Mouse (Mus musculus) stomach, embryonic 16.5 days (tissue): ENCODE data around the gene Gdf10. TPM values are rescaled to one million over a fixed set of nuclear protein-coding genes. Genes with fewer than 3 reads are reported as not detected.

Experiments used
- ATAC-seq: fragments of 200-750 bp; cut with Nextera tagmentation; 2 replicates; pipeline ENCODE4 v1.8.0; 2017; ENCODE audit warnings: moderate number of reproducible peaks, moderate TSS enrichment; ENCODE audit not compliant: insufficient read depth, low FRiP score
- H3K27ac ChIP-seq: fragments of 300-500 bp; sonication (generic); 2 replicates; pipeline ENCODE4 v1.5.1; 2014; ENCODE audit warnings: low read length
- H3K27me3 ChIP-seq: fragments of 300-500 bp; sonication (generic); 2 replicates; pipeline ENCODE4 v1.6.1; 2014; ENCODE audit warnings: low read length, control low read depth, mixed read lengths; ENCODE audit not compliant: control insufficient read depth, insufficient read depth
- H3K36me3 ChIP-seq: fragments of 300-500 bp; sonication (generic); 2 replicates; pipeline ENCODE4 v1.6.1; 2014; ENCODE audit warnings: low read length; ENCODE audit not compliant: control insufficient read depth, insufficient read depth
- H3K4me1 ChIP-seq: fragments of 300-500 bp; sonication (generic); 2 replicates; pipeline ENCODE4 v1.6.1; 2014; ENCODE audit warnings: low read length, control low read depth, mixed read lengths; ENCODE audit not compliant: control insufficient read depth, insufficient read depth
- H3K4me2 ChIP-seq: fragments of 300-500 bp; sonication (generic); 2 replicates; pipeline ENCODE4 v1.6.1; 2014; ENCODE audit warnings: low read depth, low read length, mixed read lengths
- H3K4me3 ChIP-seq: fragments of 300-500 bp; sonication (generic); replicated peaks from 2 replicates; pipeline ENCODE4 v1.5.1; 2014; ENCODE audit warnings: mild to moderate bottlenecking, low read length
- H3K9ac ChIP-seq: fragments of 300-500 bp; sonication (generic); 2 replicates; pipeline ENCODE4 v1.6.1; 2014; ENCODE audit warnings: low read length
- H3K9me3 ChIP-seq: fragments of 300-500 bp; sonication (generic); replicated peaks from 2 replicates; pipeline ENCODE4 v1.6.1; 2016; ENCODE audit warnings: low read length, control low read depth; ENCODE audit not compliant: control insufficient read depth
- WGBS: fragments of 180-500 bp; shearing (Covaris S2); extraction: QIAGEN DNeasy Blood & Tissue Kit; methylation state at CpG from one replicate; pipeline ENCODE4 v1.1.7; 2014; 5-methylcytosine and 5-hydroxymethylcytosine counted together
- polyA plus RNA-seq: library from polyadenylated mRNA; unstranded; fragments of >200 nt; fragmentation: Nextera tagmentation; extraction: Ambion mirVana; gene quantifications from 2 replicates; pipeline ENCODE4 v1.2.1, GENCODE M21; 2015

Gene Gdf10
- polyA plus RNA-seq, 1 experiment from 2014 or later: 6.3 TPM

GRCm38 (mm10) chr14:33895777-33896176, 27.6 kb upstream of the Gdf10 start:
- Histone ChIP-seq H3K36me3 (no peaks in the 10 kb centered on the region), H3K4me2 (no peak overlapping the region), H3K27me3 (no peaks in the 10 kb centered on the region), H3K9ac (no peak overlapping the region), H3K9me3 (no peaks in the 10 kb centered on the region), H3K4me3 (no peak overlapping the region), H3K27ac (no peak overlapping the region), H3K4me1 (no peaks in the 10 kb centered on the region)
- 90% methylated on average over 5 of the region's 5 CpGs for WGBS
- no peak for ATAC-seq

- Histone ChIP-seq H3K36me3 (no peaks in the 10 kb centered on the region), H3K9me3 (no peaks in the 10 kb centered on the region), H3K4me3 (no peak overlapping the region), H3K27ac (no peak overlapping the region), H3K27me3 (no peaks in the 10 kb centered on the region), H3K4me1 (no peaks in the 10 kb centered on the region), H3K4me2 (no peak overlapping the region), H3K9ac (no peak overlapping the region)
- 49% methylated on average over 9 of the region's 9 CpGs for WGBS
- no peak for ATAC-seq
These were observed 26.6 kb upstream of the Gdf10 start for GRCm38 (mm10) chr14:33896628-33897300.

DNA sequence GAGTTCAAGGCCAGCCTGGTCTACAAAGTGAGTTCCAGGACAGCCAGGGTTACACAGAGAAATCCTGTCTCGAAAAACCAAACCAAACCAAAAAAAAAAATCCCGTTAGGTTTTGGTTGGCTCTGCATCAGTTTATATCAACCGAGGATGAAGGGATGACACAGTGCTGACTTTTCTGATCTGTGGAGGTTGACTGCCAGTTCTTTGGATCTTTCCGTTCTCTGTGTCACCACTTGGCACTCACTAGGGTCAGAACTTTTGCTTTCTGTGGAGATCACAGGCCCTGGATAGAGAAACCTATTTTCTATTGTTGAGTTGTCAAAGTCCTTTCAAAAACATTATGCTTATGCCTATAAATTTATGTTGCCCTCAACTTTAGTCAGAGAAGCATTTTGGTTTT, 20.6 kb upstream of the Gdf10 start:
- WGBS: 90% methylated on average over 4 of the region's 4 CpGs
- H3K27ac ChIP-seq: no peak overlapping the region
- H3K9ac ChIP-seq: no peak overlapping the region
- H3K4me3 ChIP-seq: no peak overlapping the region
- no peak overlapping the region for H3K4me2 ChIP-seq
- ATAC-seq: no peak
- no peaks in the 10 kb centered on the region for H3K36me3 ChIP-seq
- H3K27me3 ChIP-seq: no peaks in the 10 kb centered on the region
- H3K9me3 ChIP-seq: no peaks in the 10 kb centered on the region; the same call in 1 of the 2 replicates
- no peaks in the 10 kb centered on the region for H3K4me1 ChIP-seq

- H3K4me3 ChIP-seq: no peak overlapping the region
- no peak overlapping the region for H3K27ac ChIP-seq
- no peak for ATAC-seq
- H3K36me3 ChIP-seq: no peaks in the 10 kb centered on the region
- H3K9me3 ChIP-seq: no peaks in the 10 kb centered on the region; the same call in 1 of the 2 replicates
- no peaks in the 10 kb centered on the region for H3K4me1 ChIP-seq
- WGBS: 81% methylated on average over 1 of the region's 1 CpGs
- H3K9ac ChIP-seq: no peak overlapping the region
- H3K4me2 ChIP-seq: no peak overlapping the region
- no peaks in the 10 kb centered on the region for H3K27me3 ChIP-seq
These were observed 20.2 kb upstream of the Gdf10 start for GRCm38 (mm10) chr14:33903199-33903598.

DNA sequence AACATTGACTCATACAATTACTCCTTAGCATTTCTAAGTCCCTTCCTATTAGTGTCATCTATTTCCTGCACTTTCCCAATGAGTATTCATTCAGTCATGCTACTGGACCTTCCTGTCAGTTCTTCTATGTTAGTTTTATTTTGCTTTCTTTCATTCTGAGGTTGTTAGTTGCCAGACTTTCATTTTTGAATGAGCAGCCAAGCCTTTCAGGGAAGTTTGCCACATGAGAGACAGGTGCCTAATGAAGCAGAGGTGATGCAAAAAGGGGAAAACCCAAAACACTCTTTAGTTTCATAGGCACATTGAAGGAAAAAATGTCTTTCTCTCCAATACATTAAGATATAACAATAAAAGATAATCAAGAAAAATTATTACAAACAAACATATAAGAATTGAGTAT, 18.5 kb upstream of the Gdf10 start:
- H3K9me3 ChIP-seq: no peaks in the 10 kb centered on the region; the same call in 1 of the 2 replicates
- no peak overlapping the region for H3K9ac ChIP-seq
- H3K4me2 ChIP-seq: no peak overlapping the region
- no peak overlapping the region for H3K27ac ChIP-seq
- ATAC-seq: no peak
- H3K27me3 ChIP-seq: no peaks in the 10 kb centered on the region
- no peak overlapping the region for H3K4me3 ChIP-seq
- no peaks in the 10 kb centered on the region for H3K4me1 ChIP-seq
- no peaks in the 10 kb centered on the region for H3K36me3 ChIP-seq

DNA sequence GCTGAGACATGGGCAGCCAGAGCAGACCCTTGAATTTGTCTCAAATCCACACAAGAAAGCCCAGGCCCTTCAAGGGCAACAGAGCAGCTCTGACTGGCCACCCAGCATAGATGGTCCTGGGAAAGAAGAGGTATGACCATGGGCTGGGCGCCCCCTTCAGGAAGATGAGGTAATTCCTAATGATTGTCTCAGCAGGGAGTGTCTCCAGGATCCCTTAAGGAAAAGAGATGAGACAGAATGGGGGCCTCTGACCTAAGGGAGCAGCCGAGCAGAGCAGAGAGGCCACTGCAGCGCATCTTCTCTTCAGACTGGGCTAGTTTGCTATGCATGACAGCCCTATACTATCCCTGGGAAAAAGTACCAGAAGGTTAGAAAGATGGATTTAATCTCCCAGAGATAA, 9.7 kb upstream of the Gdf10 start:
- WGBS: 41% methylated on average over 3 of the region's 3 CpGs
- 0 out of 2 replicates have a peak, but pooled peaks have one; percentile 33 for ATAC-seq

DNA sequence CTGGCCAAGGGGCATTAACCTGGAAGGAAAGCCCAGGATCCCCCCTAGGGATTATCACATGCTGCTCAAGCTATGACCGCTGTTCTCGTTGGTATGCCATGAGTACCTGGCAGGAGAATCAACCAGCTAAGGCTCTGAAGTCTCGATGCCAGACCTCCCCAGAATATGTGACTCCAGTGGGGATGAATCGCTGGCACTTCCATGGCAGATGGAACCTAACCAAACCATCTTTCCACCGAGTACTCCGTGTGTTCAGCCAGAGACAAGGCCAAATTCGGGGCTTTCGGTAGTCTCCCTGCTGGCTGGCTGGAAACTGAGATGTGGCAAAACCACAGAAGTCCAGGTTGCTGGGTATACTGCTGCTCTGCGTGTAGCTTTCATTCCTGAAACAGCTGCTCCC, 9.2 kb upstream of the Gdf10 start:
- no peak overlapping the region for H3K9ac ChIP-seq
- peaks cover 5% of the 10 kb centered on the region for H3K27me3 ChIP-seq
- H3K9me3 ChIP-seq: no peaks in the 10 kb centered on the region
- H3K4me2 ChIP-seq: no peak overlapping the region
- H3K27ac ChIP-seq: no peak overlapping the region
- ATAC-seq: no peak
- H3K36me3 ChIP-seq: no peaks in the 10 kb centered on the region
- 88% methylated on average over 9 of the region's 9 CpGs for WGBS
- no peak overlapping the region for H3K4me3 ChIP-seq
- no peaks in the 10 kb centered on the region for H3K4me1 ChIP-seq

More for the DNA sequence above, 9.7 kb upstream of the Gdf10 start:
- no peak overlapping the region for H3K27ac ChIP-seq
- H3K36me3 ChIP-seq: no peaks in the 10 kb centered on the region
- peaks cover 5% of the 10 kb centered on the region for H3K27me3 ChIP-seq
- H3K9ac ChIP-seq: no peak overlapping the region
- H3K4me2 ChIP-seq: no peak overlapping the region
- H3K4me1 ChIP-seq: no peaks in the 10 kb centered on the region
- H3K9me3 ChIP-seq: no peaks in the 10 kb centered on the region
- no peak overlapping the region for H3K4me3 ChIP-seq

DNA sequence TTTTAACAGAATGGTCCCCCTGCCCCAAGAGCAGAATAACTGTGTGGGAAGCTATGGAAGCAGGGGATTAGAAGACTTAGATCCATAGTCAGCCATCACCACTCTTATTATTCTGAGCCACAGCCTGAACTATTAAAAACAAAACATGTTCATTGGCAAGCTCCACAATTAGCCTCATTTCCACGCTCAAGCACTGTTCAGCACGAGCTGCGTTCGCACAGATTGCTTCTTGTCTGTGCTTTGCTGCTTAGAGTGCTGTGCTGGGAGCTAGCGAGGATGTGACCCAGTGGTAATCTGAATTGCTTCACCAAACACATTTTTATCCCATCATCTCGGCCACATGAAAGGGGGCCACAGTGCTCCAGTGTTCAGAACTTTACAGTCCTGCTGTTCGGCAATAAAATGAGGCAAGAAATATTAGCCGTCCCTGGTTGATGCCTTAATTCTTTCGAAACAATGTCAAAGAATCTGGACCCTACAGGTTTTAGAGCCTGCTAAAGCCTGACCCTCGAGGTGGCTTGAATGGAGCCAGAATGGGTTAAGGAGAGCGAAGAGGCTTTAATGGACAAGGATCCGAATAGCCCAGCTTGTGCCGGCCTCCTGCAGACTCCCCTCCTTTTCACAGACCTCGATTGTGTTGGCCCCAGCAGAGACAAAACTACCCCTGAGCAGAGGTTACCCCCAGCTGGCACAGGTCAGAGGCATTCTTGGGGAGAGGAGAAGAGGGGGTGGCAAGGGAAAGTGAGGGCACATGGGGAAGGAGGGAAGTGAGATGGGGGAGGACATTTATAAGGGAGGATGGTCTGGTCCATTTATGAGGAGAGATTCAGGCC, 2.4 kb upstream of the Gdf10 start:
- Histone ChIP-seq H3K27ac (no peak overlapping the region), H3K9ac (no peak overlapping the region), H3K9me3 (no peaks in the 10 kb centered on the region), H3K36me3 (no peaks in the 10 kb centered on the region), H3K4me1 (peaks cover 4% of the 10 kb centered on the region; the same call in 1 of the 2 replicates), H3K27me3 (peaks cover 53% of the 10 kb centered on the region), H3K4me3 (no peak overlapping the region), H3K4me2 (no peak overlapping the region)
- no peak for ATAC-seq
- WGBS: 67% methylated on average over 14 of the region's 14 CpGs

GRCm38 (mm10) chr14:33922771-33923167, 618 bp upstream of the Gdf10 start:
- H3K9ac ChIP-seq: peak overlapping the region; percentile 66; the same call in 1 of the 2 replicates
- H3K36me3 ChIP-seq: no peaks in the 10 kb centered on the region
- H3K9me3 ChIP-seq: no peaks in the 10 kb centered on the region
- WGBS: 15% methylated on average over 8 of the region's 8 CpGs
- peak overlapping the region; percentile 56 for H3K4me3 ChIP-seq
- H3K4me2 ChIP-seq: peak overlapping the region; percentile 95
- ATAC-seq: no peak
- H3K27ac ChIP-seq: no peak overlapping the region
- peaks cover 4% of the 10 kb centered on the region; the same call in 1 of the 2 replicates for H3K4me1 ChIP-seq
- H3K27me3 ChIP-seq: peaks cover 66% of the 10 kb centered on the region
